Mouse (Mus musculus): ENCODE data around the gene Tacr2. TPM values are rescaled to one million over a fixed set of nuclear protein-coding genes. Genes with fewer than 3 reads are reported as not detected.
A peak's percentile ranks its signal among the peaks of the same experiment; 100 is the strongest.

Gene Tacr2
- total RNA-seq, 4 experiments from 2014 or later: 0.19 to 0.71 (median 0.35) TPM

- no peak for DNase-seq (ENCODE audit: low spot score in 2 of 2)
These were observed 13.0 kb upstream of the Tacr2 start for GRCm38 (mm10) chr10:62239270-62239669.

- DNase-seq (ENCODE audit: low spot score in 2 of 2): no peak
These were observed 9.9 kb upstream of the Tacr2 start for GRCm38 (mm10) chr10:62242358-62242757.

- DNase-seq (ENCODE audit: low spot score in 2 of 2): peak in 1 of 2 experiments; percentile 51
These were observed 9.3 kb upstream of the Tacr2 start for GRCm38 (mm10) chr10:62242896-62243295.

GRCm38 (mm10) chr10:62244067-62244466 lies 8.2 kb upstream of the Tacr2 start:
- no peak for DNase-seq (ENCODE audit: low spot score in 2 of 2)

- no peak for DNase-seq (ENCODE audit: low spot score in 2 of 2)
These were observed 5.1 kb upstream of the Tacr2 start for GRCm38 (mm10) chr10:62247156-62247555.

GRCm38 (mm10) chr10:62247815-62248214 lies 4.4 kb upstream of the Tacr2 start:
- no peak for DNase-seq (ENCODE audit: low spot score in 2 of 2)

GRCm38 (mm10) chr10:62252496-62253235 lies 428 bp downstream of the Tacr2 start:
- DNase-seq (ENCODE audit: low spot score in 2 of 2): no peak

GRCm38 (mm10) chr10:62258298-62258697 lies 6.1 kb downstream of the Tacr2 start:
- no peak for DNase-seq (ENCODE audit: low spot score in 2 of 2)

- peak; percentile 45 to 62 for DNase-seq (ENCODE audit: low spot score in 2 of 2)
These were observed 9.1 kb downstream of the Tacr2 start for GRCm38 (mm10) chr10:62261115-62261886.

- no peak for DNase-seq (ENCODE audit: low spot score in 2 of 2)
These were observed 12.1 kb downstream of the Tacr2 start for GRCm38 (mm10) chr10:62264299-62264698.

- DNase-seq (ENCODE audit: low spot score in 2 of 2): no peak
These were observed 17.0 kb downstream of the Tacr2 start for GRCm38 (mm10) chr10:62269278-62269677.

GRCm38 (mm10) chr10:62275235-62275634 lies 23.0 kb downstream of the Tacr2 start:
- peak; percentile 63 to 84 for DNase-seq (ENCODE audit: low spot score in 2 of 2)

- DNase-seq (ENCODE audit: low spot score in 2 of 2): no peak
These were observed 25.5 kb downstream of the Tacr2 start for GRCm38 (mm10) chr10:62277499-62278293.

- no peak for DNase-seq (ENCODE audit: low spot score in 2 of 2)
These were observed 26.8 kb downstream of the Tacr2 start for GRCm38 (mm10) chr10:62279066-62279465.

GRCm38 (mm10) chr10:62279671-62280070 lies 27.4 kb downstream of the Tacr2 start:
- DNase-seq (ENCODE audit: low spot score in 2 of 2): no peak

- no peak for DNase-seq (ENCODE audit: low spot score in 2 of 2)
These were observed 30.5 kb downstream of the Tacr2 start for GRCm38 (mm10) chr10:62282782-62283181.

- DNase-seq (ENCODE audit: low spot score in 2 of 2): no peak
These were observed 31.1 kb downstream of the Tacr2 start for GRCm38 (mm10) chr10:62283206-62283792.

- DNase-seq (ENCODE audit: low spot score in 2 of 2): no peak
These were observed 35.4 kb downstream of the Tacr2 start for GRCm38 (mm10) chr10:62287460-62288124.

- DNase-seq (ENCODE audit: low spot score in 2 of 2): peak; percentile 59 to 62
These were observed 41.9 kb downstream of the Tacr2 start for GRCm38 (mm10) chr10:62294112-62294511.

- DNase-seq (ENCODE audit: low spot score in 2 of 2): no peak
These were observed 44.0 kb downstream of the Tacr2 start for GRCm38 (mm10) chr10:62296086-62296872.
